12 mouse cellular contexts compared by ENCODE assay signal in the genomic region with DNA sequence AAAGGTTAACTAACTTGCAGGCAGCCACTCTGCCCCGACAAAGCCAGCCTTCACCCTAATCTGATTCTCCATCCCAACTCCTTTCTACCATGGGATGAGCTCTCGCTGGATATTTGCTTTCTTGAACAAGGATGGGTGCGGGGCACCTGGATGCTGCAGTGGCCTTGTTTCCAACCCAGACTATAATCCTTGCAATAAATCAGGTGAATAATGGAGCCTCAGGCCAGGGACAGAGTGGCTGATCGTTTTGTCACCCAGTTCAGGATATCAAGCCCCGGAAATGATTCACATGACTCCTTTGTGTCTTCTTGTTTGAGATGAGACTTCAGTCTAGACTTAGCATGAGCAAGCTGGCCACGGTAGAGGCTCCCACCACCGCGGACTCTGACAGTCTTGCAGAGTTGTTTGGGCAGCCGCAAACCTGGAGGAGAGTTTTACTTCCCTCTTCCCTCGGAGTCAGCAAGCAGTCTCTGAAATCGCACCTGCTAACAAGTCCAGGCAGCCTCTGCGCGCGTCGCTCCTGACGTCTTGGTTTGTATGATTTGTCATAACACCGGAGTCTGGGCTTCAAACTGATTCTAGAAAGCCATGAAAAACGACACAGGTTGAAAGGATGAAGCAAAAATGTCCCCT. TPM values are rescaled to one million over a fixed set of nuclear protein-coding genes. Genes with fewer than 3 reads are reported as not detected.
DNase-seq lines count a peak whose midpoint lies in the region; ATAC-seq lines count a peak whose summit lies in the region.
"Had no signal": no experiment of that assay in that cellular context is flagged by ENCODE, and none has a peak within 500 bp of the region (broad histone marks: within the 10 kb centered on the region; RNA-seq: fewer than 3 reads in every experiment).

No protein-coding gene starts in this region.

- H3K36me3 ChIP-seq in midbrain, embryonic 13.5 days = no peaks in the 10 kb centered on the region

- WGBS in midbrain, embryonic 13.5 days = 83% methylated on average over 18 of the region's 18 CpGs

- H3K27me3 ChIP-seq in midbrain, embryonic 13.5 days = no peaks in the 10 kb centered on the region

- H3K9ac ChIP-seq in midbrain, embryonic 13.5 days (replicated peaks) = no peak overlapping the region
- H3K9ac ChIP-seq: hindbrain, embryonic 14.5 days had no signal

- no peaks in the 10 kb centered on the region for H3K9me3 ChIP-seq in midbrain, embryonic 13.5 days

- no peak for ATAC-seq in midbrain, embryonic 13.5 days

- 0 out of 2 replicates have a peak, but pooled peaks cover 5% of the 10 kb centered on the region for H3K4me1 ChIP-seq in midbrain, embryonic 13.5 days (replicated peaks)

- H3K27ac ChIP-seq in midbrain, embryonic 13.5 days = no peak overlapping the region
- H3K27ac ChIP-seq: heart, adult 2 months; hindbrain, embryonic 14.5 days had no signal

- intact Hi-C loops in left cerebral cortex, postnatal 25 days (cut with DNase I) = no loop called here

- peak; percentile 41 for DNase-seq in lung, postnatal 36 days
- DNase-seq in lung, postnatal 10 days = no peak
- peak; percentile 12 for DNase-seq in CD4-positive helper T cell, adult 2 months (ENCODE audit: low read depth, low spot score)
- DNase-seq in ZHBTc4 (ENCODE audit: low read depth, low spot score) = peak; percentile 22
- DNase-seq in induced T-regulatory cell, adult 2 months (ENCODE audit: low read depth) = peak; percentile 32
- DNase-seq in left cerebral cortex, postnatal 25 days (ENCODE audit: low spot score in 2 of 2) = no peak
- no peak for DNase-seq in embryo, embryonic 9.5 days (ENCODE audit: extremely low spot score)
- DNase-seq: cerebellum, adult 8-10 months; heart, adult 2 months had no signal

- H3K4me2 ChIP-seq in midbrain, embryonic 13.5 days (replicated peaks) = no peak overlapping the region
- H3K4me2 ChIP-seq: hindbrain, embryonic 14.5 days had no signal

- H3K4me3 ChIP-seq in midbrain, embryonic 13.5 days (replicated peaks) = no peak overlapping the region
- H3K4me3 ChIP-seq: heart, adult 2 months; myocyte had no signal

RNA-seq across cellular contexts. Expression of gene Aplp2, which starts 31.8 kb away (rescaled TPM):
- polyA plus RNA-seq in midbrain, embryonic 13.5 days (2015; fragmentation: Nextera tagmentation; extraction: Ambion mirVana) = 233 and 270 TPM in 2 replicates
- 100 to 1,000 TPM; 542 to 572 TPM for total RNA-seq in left cerebral cortex, postnatal 25 days (2021)

RNA-seq across cellular contexts. Expression of gene Prdm10, which starts 36.9 kb away (rescaled TPM):
- polyA plus RNA-seq in midbrain, embryonic 13.5 days (2015; fragmentation: Nextera tagmentation; extraction: Ambion mirVana) = 9.1 and 9.5 TPM in 2 replicates
- 10 to 100 TPM; 21.1 to 21.4 TPM for total RNA-seq in left cerebral cortex, postnatal 25 days (2021)

Comparison
In these comparisons a context has a peak if more than half of its experiments do, and no peak if none do; other contexts are left out.
1. DNase-seq: peak in lung, postnatal 36 days (single experiment), CD4-positive helper T cell, adult 2 months (single experiment), ZHBTc4 (single experiment) and induced T-regulatory cell, adult 2 months (single experiment); none in lung, postnatal 10 days (single experiment), left cerebral cortex, postnatal 25 days (0 of 2) and embryo, embryonic 9.5 days (single experiment).